Mouse (Mus musculus) cerebral cortex, adult 2 months (tissue): ENCODE results near the gene Pum1.

Experiments
- WGBS: fragments of 180-500 bp; shearing (Covaris S2); methylation state at CpG from one replicate; pipeline ENCODE4 v1.1.7; 2018; 5-methylcytosine and 5-hydroxymethylcytosine counted together

Gene Pum1

DNA sequence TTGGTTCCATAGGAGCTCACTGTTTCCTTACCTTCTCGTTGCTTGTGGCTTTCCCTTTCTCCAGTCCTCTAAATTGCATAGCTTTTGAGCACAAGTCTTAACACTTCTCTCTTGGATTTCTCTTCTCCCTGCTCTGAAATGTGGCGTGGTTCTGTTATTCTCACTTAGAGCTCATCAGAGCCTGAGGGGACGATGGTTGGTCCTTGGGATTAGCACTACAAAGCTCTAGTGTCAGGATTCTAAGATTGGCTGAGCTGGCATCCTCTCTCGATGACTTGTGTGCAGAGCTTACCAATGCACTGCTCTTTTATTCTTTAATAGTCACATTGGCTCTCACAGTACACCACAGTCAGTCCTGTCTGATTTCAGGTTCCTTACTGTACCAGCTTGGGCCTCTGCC is 80.9 kb downstream of the Pum1 start:
- 26% methylated on average over 4 of the region's 4 CpGs for WGBS

- WGBS = 38% methylated on average over 5 of the region's 5 CpGs
These were observed 82.6 kb downstream of the Pum1 start for GRCm38 (mm10) chr4:130745561-130746306.

DNA sequence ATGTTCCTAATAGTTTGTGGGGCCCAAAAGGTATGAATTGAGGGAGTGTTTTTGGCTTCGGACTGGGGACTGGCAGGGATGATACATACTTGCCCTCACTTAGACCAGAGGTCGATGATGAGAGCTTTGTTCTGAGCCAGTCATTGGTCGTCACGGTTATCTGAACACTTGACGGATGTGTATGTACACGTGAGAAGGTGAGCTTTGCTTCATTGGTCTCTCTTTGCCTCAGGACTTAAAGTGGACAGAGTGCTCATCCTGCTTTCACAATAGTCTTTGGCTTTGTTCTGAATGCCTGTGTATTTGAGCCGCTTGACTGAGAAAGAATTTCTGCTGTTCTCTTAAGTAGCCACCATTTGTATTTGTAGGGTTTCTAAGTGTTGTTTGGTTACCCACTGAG is 86.4 kb downstream of the Pum1 start:
- 89% methylated on average over 7 of the region's 7 CpGs for WGBS

DNA sequence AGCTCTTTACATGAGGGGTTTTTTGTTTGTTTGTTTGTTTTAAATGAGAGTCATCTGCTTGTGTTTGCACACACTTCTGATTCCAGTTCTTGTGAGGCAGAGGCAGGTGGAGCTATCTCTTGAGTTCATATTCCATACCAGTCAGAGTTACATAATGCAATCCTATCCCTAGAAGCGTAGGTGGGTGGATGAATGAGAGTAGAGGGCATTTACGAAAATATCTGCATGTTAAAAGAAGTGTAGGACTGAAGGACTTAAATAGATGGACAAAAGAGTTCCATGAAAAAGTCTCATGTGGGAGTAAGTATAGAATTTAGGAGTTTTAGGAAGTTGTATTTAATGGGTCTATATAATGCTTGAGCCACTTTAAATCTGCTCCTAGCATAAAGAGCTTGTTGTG is 88.8 kb downstream of the Pum1 start:
- WGBS = 57% methylated on average over 2 of the region's 2 CpGs

DNA sequence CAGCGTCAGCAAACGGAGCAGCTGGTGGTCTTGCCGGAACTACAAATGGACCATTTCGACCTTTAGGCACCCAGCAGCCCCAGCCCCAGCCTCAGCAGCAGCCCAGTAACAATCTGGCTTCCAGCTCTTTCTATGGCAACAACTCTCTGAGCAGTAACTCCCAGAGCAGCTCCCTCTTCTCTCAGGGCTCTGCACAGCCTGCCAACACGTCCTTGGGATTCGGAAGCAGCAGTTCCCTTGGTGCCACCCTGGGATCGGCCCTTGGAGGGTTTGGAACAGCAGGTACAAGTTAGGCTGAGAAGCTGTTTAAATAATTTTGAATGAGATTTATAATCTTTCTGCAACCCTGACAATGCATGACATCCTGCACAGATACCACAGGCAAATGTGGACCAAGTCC is 89.5 kb downstream of the Pum1 start:
- 27% methylated on average over 7 of the region's 7 CpGs for WGBS

DNA sequence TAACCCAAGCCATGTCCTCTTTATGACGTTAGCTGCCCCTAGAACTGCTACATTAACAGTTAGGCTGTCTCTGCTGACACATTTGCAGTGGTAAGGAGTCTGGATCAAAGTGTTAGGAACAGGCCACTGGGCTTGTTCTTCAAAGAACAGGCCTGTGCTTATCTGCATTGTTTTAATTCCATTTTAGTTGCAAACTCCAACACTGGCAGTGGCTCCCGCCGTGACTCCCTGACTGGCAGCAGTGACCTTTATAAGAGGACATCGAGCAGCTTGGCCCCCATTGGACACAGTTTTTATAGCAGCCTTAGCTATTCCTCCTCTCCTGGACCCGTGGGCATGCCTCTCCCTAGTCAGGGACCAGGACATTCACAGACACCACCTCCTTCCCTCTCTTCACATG is 90.6 kb downstream of the Pum1 start:
- 39% methylated on average over 5 of the region's 5 CpGs for WGBS

DNA sequence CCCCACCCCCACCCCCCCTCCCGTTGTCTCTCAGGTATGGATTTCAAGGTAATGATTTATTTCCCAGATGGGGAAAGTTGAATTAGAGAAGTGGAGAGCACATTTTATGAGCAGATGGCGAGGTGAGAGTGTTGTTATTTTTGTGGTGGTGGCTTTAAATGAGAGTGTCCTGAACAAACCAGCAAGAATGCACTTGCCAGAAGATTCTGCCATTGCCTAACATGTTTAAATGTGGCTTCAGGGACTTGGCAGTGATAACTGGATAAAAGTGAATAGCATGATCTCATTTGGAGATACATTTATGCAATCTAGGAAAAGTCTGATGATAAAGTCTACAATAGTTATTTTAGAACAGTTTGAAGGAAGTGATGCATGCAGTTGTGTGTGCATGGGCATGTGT is 91.7 kb downstream of the Pum1 start:
- WGBS = 56% methylated on average over 2 of the region's 2 CpGs

- 67% methylated on average over 2 of the region's 2 CpGs for WGBS
These were observed 96.8 kb downstream of the Pum1 start for GRCm38 (mm10) chr4:130759875-130760274.

DNA sequence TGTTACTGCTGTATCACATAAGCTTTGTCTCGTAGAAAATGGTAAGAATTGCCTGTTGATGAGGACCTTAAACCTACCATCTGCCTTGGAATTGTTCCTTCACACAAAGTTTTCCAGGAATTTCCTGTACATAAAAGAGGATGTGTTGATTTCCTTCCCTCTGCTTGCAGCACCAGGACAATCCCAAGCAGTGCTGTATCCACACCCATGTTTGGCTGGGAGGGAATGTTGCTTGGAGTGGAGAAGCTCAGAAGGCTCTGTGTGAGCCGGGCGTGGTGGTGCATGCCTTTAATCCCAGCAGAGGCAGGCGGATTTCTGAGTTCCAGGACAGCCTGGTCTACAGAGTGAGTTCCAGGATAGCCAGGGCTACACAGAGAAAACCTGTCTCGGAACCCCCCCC is 98.7 kb downstream of the Pum1 start:
- WGBS = 64% methylated on average over 5 of the region's 5 CpGs

GRCm38 (mm10) chr4:130765399-130766160 is 102.5 kb downstream of the Pum1 start:
- 46% methylated on average over 7 of the region's 7 CpGs for WGBS

GRCm38 (mm10) chr4:130766387-130766786 is 103.3 kb downstream of the Pum1 start:
- 61% methylated on average over 2 of the region's 2 CpGs for WGBS

- WGBS = 53% methylated on average over 4 of the region's 4 CpGs
These were observed 103.8 kb downstream of the Pum1 start for GRCm38 (mm10) chr4:130766926-130767325.

DNA sequence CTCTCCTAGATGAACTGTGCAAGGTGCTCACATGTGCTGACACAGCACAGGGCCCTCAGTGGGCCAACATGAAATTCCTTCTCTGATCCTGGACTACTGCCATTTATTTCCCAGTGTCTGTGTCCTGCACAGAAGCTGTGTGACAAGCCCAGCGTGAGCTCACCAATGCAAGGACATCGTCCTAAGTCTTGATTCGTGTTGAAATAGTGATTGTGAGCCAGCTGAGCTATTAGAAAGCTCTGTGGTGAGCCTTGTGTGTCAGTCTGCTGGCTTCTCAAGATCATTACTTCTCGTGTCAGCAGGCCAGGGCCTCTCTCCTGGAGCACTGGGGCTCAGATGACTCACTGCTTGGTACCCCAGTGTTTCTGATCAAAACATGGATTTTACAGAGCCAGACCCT is 110.8 kb downstream of the Pum1 start:
- WGBS = 65% methylated on average over 4 of the region's 4 CpGs

- WGBS = 90% methylated on average over 4 of the region's 4 CpGs
These were observed 111.7 kb downstream of the Pum1 start for GRCm38 (mm10) chr4:130774822-130775221.

DNA sequence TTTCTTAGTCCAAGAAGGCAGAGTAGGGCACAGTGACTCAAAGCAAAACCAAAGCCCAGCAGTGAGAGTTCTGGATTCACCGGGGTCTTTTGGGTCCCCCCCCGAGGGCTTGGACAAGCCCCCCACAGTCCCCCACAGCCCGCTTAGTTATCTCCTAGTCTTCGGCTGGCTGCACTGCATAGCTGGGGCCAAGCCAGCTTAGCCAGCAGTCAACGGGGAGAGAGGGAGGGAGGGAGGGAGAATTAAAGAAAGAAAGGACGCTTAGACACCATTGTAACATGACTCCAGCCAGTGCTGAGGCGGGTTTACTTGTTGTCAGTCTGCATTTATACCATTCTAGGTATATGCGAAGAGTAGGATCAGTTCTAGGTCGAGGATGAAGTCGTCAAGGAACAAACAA is 114.5 kb downstream of the Pum1 start:
- WGBS = 58% methylated on average over 10 of the region's 10 CpGs

DNA sequence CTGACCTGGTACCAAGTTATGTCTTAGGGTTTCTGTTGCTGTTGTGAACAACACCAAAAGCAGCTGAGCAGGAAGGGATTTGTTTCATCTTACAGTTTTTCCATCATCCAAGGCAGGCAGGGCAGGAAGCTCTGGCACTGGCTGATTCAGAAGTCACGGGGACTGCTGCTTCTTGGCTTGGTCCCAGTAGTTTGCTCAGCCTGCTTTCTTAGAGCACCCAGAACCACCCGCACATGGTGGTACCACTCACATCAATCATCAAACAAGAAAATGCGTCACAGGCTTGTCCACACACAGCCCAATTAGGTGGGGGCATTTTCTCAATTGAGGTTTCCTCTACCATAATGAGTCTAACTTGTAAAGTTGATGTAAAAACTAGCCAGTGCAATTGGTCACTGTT is 115.9 kb downstream of the Pum1 start:
- 23% methylated on average over 3 of the region's 3 CpGs for WGBS

GRCm38 (mm10) chr4:130782492-130782891 is 119.4 kb downstream of the Pum1 start:
- 91% methylated on average over 2 of the region's 2 CpGs for WGBS

DNA sequence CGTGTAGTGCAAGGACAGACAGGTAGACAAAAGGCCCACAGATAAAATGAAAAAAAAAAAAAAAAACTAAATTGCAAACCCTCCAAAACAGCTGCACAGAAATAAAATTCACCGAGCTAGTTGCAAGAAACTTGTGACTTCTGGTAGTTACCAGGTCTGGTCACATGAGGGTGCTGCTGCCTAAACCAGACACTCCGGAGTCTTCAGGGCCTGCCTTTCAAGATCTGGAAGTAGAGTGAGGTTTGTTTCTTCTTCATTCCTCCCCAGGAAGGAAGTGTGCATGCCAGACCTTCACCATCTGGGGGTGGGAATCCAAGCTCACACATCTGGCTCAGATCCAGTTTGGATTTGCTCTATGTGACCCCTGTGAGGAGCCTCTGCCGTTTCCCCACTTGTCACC is 121.6 kb downstream of the Pum1 start:
- WGBS = 15% methylated on average over 4 of the region's 4 CpGs

- WGBS = 88% methylated on average over 5 of the region's 5 CpGs
These were observed 124.4 kb downstream of the Pum1 start for GRCm38 (mm10) chr4:130787530-130787929.

- WGBS = 12% methylated on average over 6 of the region's 6 CpGs
These were observed 127.1 kb downstream of the Pum1 start for GRCm38 (mm10) chr4:130790180-130790579.

- 10% methylated on average over 19 of the region's 19 CpGs for WGBS
These were observed 128.8 kb downstream of the Pum1 start for GRCm38 (mm10) chr4:130791811-130792375.

GRCm38 (mm10) chr4:130792376-130793179 is 129.5 kb downstream of the Pum1 start, which contains the start of gene Sdc3:
Sdc3 (plus strand) TSS chr4:130792537.
- 1% methylated on average over 74 of the region's 99 CpGs for WGBS
